Comparison of ENCODE assay signal across 23 mouse cellular contexts in the genomic region with DNA sequence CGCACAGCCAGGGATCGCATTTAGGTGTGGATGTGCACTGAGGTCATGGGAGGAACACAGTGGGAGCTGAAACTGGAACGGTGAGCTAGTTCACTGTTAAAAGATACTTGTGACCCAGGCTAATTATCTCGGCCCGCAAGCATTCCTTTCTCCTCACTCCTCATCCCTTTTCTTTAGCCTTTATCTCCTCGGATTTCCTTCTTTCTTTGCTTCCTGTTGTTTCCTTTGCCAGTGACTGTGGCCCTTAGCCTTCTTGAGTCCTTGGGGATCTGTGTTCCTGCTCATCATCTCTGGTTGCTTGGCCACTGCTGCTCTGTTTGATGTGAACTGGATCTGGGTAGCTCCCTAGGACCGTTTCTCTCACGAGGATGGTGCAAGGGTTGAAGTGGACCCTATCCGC.
"Had no signal": no experiment of that assay in that cellular context is flagged by ENCODE, and none has a peak within 500 bp of the region (broad histone marks: within the 10 kb centered on the region; RNA-seq: fewer than 3 reads in every experiment).

No protein-coding gene starts in this region.

- H3K27me3 ChIP-seq: kidney, embryonic 15.5 days; limb, embryonic 13.5 days; liver, embryonic 12.5 days; liver, embryonic 15.5 days; lung, embryonic 15.5 days; midbrain, embryonic 12.5 days; midbrain, embryonic 15.5 days; neural tube, embryonic 12.5 days; neural tube, embryonic 15.5 days had no signal

- DNase-seq: kidney, postnatal 10 days; kidney, postnatal 36 days; layer of hippocampus, adult 9-11 months; liver; lung, adult 18-20 months; lung, postnatal 10 days; lung, postnatal 36 days; right cerebral cortex, adult 18-20 months; right cerebral cortex, postnatal 14 days; right cerebral cortex, postnatal 4 days; thymus, adult 18-20 months; thymus, postnatal 36 days had no signal

- H3K9ac ChIP-seq: kidney, embryonic 15.5 days; limb, embryonic 13.5 days; liver, embryonic 12.5 days; liver, embryonic 15.5 days; lung, embryonic 15.5 days; midbrain, embryonic 12.5 days; midbrain, embryonic 15.5 days; neural tube, embryonic 12.5 days; neural tube, embryonic 15.5 days had no signal

- H3K4me1 ChIP-seq: kidney, embryonic 15.5 days; limb, embryonic 10.5 days; limb, embryonic 13.5 days; liver, embryonic 12.5 days; liver, embryonic 15.5 days; lung, embryonic 15.5 days; midbrain, embryonic 15.5 days; neural tube, embryonic 12.5 days had no signal

- ATAC-seq: liver, embryonic 12.5 days; midbrain, embryonic 15.5 days had no signal

- H3K4me2 ChIP-seq: kidney, embryonic 15.5 days; limb, embryonic 13.5 days; liver, embryonic 12.5 days; liver, embryonic 15.5 days; lung, embryonic 15.5 days; midbrain, embryonic 12.5 days; midbrain, embryonic 15.5 days; neural tube, embryonic 12.5 days; neural tube, embryonic 15.5 days had no signal

- H3K36me3 ChIP-seq: kidney, embryonic 15.5 days; limb, embryonic 10.5 days; limb, embryonic 13.5 days; liver, embryonic 12.5 days; liver, embryonic 15.5 days; lung, embryonic 15.5 days; midbrain, embryonic 12.5 days; midbrain, embryonic 15.5 days; neural tube, embryonic 12.5 days; neural tube, embryonic 15.5 days had no signal

- H3K9me3 ChIP-seq: kidney, embryonic 15.5 days; limb, embryonic 10.5 days; limb, embryonic 13.5 days; liver, embryonic 12.5 days; liver, embryonic 15.5 days; lung, embryonic 15.5 days; midbrain, embryonic 12.5 days; midbrain, embryonic 15.5 days; neural tube, embryonic 12.5 days; neural tube, embryonic 15.5 days had no signal

- H3K4me3 ChIP-seq: kidney, embryonic 15.5 days; limb, embryonic 10.5 days; limb, embryonic 13.5 days; liver, embryonic 12.5 days; liver, embryonic 15.5 days; lung, embryonic 15.5 days; midbrain, embryonic 12.5 days; midbrain, embryonic 15.5 days; neural tube, embryonic 12.5 days; neural tube, embryonic 15.5 days had no signal

- H3K27ac ChIP-seq: kidney, embryonic 15.5 days; limb, embryonic 10.5 days; limb, embryonic 13.5 days; liver, embryonic 12.5 days; liver, embryonic 15.5 days; lung, embryonic 15.5 days; midbrain, embryonic 12.5 days; neural tube, embryonic 12.5 days; stomach, postnatal 0 days had no signal
